Mouse (Mus musculus) hindbrain, embryonic 13.5 days (tissue): ENCODE data around the gene Barx1. TPM values are rescaled to one million over a fixed set of nuclear protein-coding genes. Genes with fewer than 3 reads are reported as not detected.

ENCODE experiments used
- ATAC-seq: fragments of 200-750 bp; cut with Nextera tagmentation; 2 replicates; pipeline ENCODE4 v1.8.0; 2017; ENCODE audit warnings: moderate TSS enrichment; ENCODE audit not compliant: low FRiP score
- H3K27ac ChIP-seq: fragments of 300-500 bp; sonication (generic); 2 replicates; pipeline ENCODE4 v1.5.1; 2015; ENCODE audit warnings: inconsistent platforms, mild to moderate bottlenecking, moderate library complexity
- H3K27me3 ChIP-seq: fragments of 300-500 bp; sonication (generic); 2 replicates; pipeline ENCODE4 v1.6.1; 2015; ENCODE audit warnings: mild to moderate bottlenecking, inconsistent platforms
- H3K36me3 ChIP-seq: fragments of 300-500 bp; sonication (generic); 2 replicates; pipeline ENCODE4 v1.6.1; 2015; ENCODE audit warnings: mild to moderate bottlenecking, inconsistent platforms
- H3K4me1 ChIP-seq: fragments of 300-500 bp; sonication (generic); replicated peaks from 2 replicates; pipeline ENCODE4 v1.6.1; 2015; ENCODE audit warnings: inconsistent platforms
- H3K4me2 ChIP-seq: fragments of 300-500 bp; sonication (generic); 2 replicates; pipeline ENCODE4 v1.6.1; 2015; ENCODE audit warnings: inconsistent platforms, mild to moderate bottlenecking, moderate library complexity
- H3K4me3 ChIP-seq: fragments of 300-500 bp; sonication (generic); 2 replicates; pipeline ENCODE4 v1.5.1; 2015; ENCODE audit warnings: mild to moderate bottlenecking, inconsistent platforms
- H3K9ac ChIP-seq: fragments of 300-500 bp; sonication (generic); 2 replicates; pipeline ENCODE4 v1.6.1; 2015; ENCODE audit warnings: mild to moderate bottlenecking, inconsistent platforms
- H3K9me3 ChIP-seq: fragments of 300-500 bp; sonication (generic); 2 replicates; pipeline ENCODE4 v1.6.1; 2016; ENCODE audit warnings: inconsistent platforms
- WGBS: fragments of 180-500 bp; shearing (Covaris S2); methylation state at CpG from one replicate; pipeline ENCODE4 v1.1.7; 2015; 5-methylcytosine and 5-hydroxymethylcytosine counted together
- polyA plus RNA-seq: library from polyadenylated mRNA; unstranded; fragments of >200 nt; fragmentation: Nextera tagmentation; extraction: Ambion mirVana; gene quantifications from 2 replicates; pipeline ENCODE4 v1.2.1, GENCODE M21; 2015

The Barx1 gene
- polyA plus RNA-seq: 0.87 TPM in 1 of 2 replicates, not detected in the other

- under 1% methylated on average over 25 of the region's 73 CpGs for WGBS
- Histone ChIP-seq H3K9ac (0 out of 2 replicates have a peak within 1 kb of the TSS, but pooled peaks have one; percentile 43), H3K4me2 (peak within 1 kb of the TSS; percentile 55), H3K4me1 (peaks cover 32% of the 10 kb centered on the region), H3K4me3 (peak within 1 kb of the TSS; percentile 40), H3K9me3 (no peaks in the 10 kb centered on the region), H3K27ac (no peak within 1 kb of the TSS), H3K27me3 (peaks cover 100% of the 10 kb centered on the region), H3K36me3 (no peaks in the 10 kb centered on the region)
- ATAC-seq: no peak
Observed at GRCm38 (mm10) chr13:48662431-48663143, at the start of gene Barx1. Gene Barx1 (plus strand): TSS chr13:48662998.

GRCm38 (mm10) chr13:48614525-48614924 is 48.3 kb upstream of the Barx1 start:
- no peak overlapping the region for H3K4me2 ChIP-seq
- no peak overlapping the region for H3K27ac ChIP-seq
- H3K9me3 ChIP-seq: peaks cover 3% of the 10 kb centered on the region
- H3K9ac ChIP-seq: no peak overlapping the region
- H3K36me3 ChIP-seq: peaks cover 6% of the 10 kb centered on the region; the same call in 1 of the 2 replicates
- no peaks in the 10 kb centered on the region for H3K27me3 ChIP-seq
- WGBS: 84% methylated on average over 2 of the region's 2 CpGs
- no peak overlapping the region for H3K4me3 ChIP-seq
- 0 out of 2 replicates have a peak, but pooled peaks cover 3% of the 10 kb centered on the region for H3K4me1 ChIP-seq
- no peak for ATAC-seq

- peak overlapping the region; percentile 64 for H3K27ac ChIP-seq
- H3K27me3 ChIP-seq: no peaks in the 10 kb centered on the region
- no peak overlapping the region for H3K4me3 ChIP-seq
- peaks cover 6% of the 10 kb centered on the region; the same call in 1 of the 2 replicates for H3K36me3 ChIP-seq
- no peak overlapping the region for H3K4me2 ChIP-seq
- H3K4me1 ChIP-seq: 0 out of 2 replicates have a peak, but pooled peaks cover 3% of the 10 kb centered on the region
- no peak overlapping the region for H3K9ac ChIP-seq
- no peak for ATAC-seq
- H3K9me3 ChIP-seq: peaks cover 3% of the 10 kb centered on the region
Observed at GRCm38 (mm10) chr13:48617774-48618173, 45.0 kb upstream of the Barx1 start.

- Histone ChIP-seq H3K4me3 (no peak overlapping the region), H3K9me3 (peaks cover 3% of the 10 kb centered on the region), H3K27me3 (no peaks in the 10 kb centered on the region), H3K36me3 (peaks cover 6% of the 10 kb centered on the region; the same call in 1 of the 2 replicates), H3K9ac (no peak overlapping the region), H3K4me1 (0 out of 2 replicates have a peak, but pooled peaks cover 3% of the 10 kb centered on the region), H3K27ac (no peak overlapping the region), H3K4me2 (no peak overlapping the region)
- ATAC-seq: no peak
- WGBS: 93% methylated on average over 4 of the region's 4 CpGs
Observed at GRCm38 (mm10) chr13:48618890-48619289, 43.9 kb upstream of the Barx1 start.

GRCm38 (mm10) chr13:48624968-48625398 is 37.8 kb upstream of the Barx1 start:
- 3% methylated on average over 26 of the region's 26 CpGs for WGBS

GRCm38 (mm10) chr13:48625433-48626184 is 37.2 kb upstream of the Barx1 start, which contains the start of gene Ptpdc1:
Gene Ptpdc1 (minus strand): TSS chr13:48625664.
- peak within 1 kb of the TSS; percentile 67 for H3K4me2 ChIP-seq
- peak within 1 kb of the TSS; percentile 93 for H3K9ac ChIP-seq
- peak within 1 kb of the TSS; percentile 80 for H3K4me3 ChIP-seq
- H3K27ac ChIP-seq: peak within 1 kb of the TSS; percentile 95
- H3K9me3 ChIP-seq: no peaks in the 10 kb centered on the region
- H3K27me3 ChIP-seq: 0 out of 2 replicates have a peak, but pooled peaks cover 6% of the 10 kb centered on the region
- ATAC-seq: peak; percentile 99
- 2% methylated on average over 76 of the region's 76 CpGs for WGBS
- no peaks in the 10 kb centered on the region for H3K36me3 ChIP-seq
- peaks cover 7% of the 10 kb centered on the region for H3K4me1 ChIP-seq

More at GRCm38 (mm10) chr13:48624968-48625398, 37.8 kb upstream of the Barx1 start:
- peak overlapping the region; percentile 95 for H3K27ac ChIP-seq
- peak overlapping the region; percentile 93 for H3K9ac ChIP-seq
- H3K4me2 ChIP-seq: peak overlapping the region; percentile 67
- H3K36me3 ChIP-seq: no peaks in the 10 kb centered on the region
- no peaks in the 10 kb centered on the region for H3K9me3 ChIP-seq
- peak overlapping the region; percentile 80 for H3K4me3 ChIP-seq
- 0 out of 2 replicates have a peak, but pooled peaks cover 6% of the 10 kb centered on the region for H3K27me3 ChIP-seq
- peak; percentile 86 for ATAC-seq
- H3K4me1 ChIP-seq: peaks cover 7% of the 10 kb centered on the region

- Histone ChIP-seq H3K4me2 (no peak overlapping the region), H3K4me1 (no peaks in the 10 kb centered on the region), H3K4me3 (no peak overlapping the region), H3K36me3 (no peaks in the 10 kb centered on the region), H3K27me3 (0 out of 2 replicates have a peak, but pooled peaks cover 2% of the 10 kb centered on the region), H3K27ac (no peak overlapping the region), H3K9ac (no peak overlapping the region), H3K9me3 (no peaks in the 10 kb centered on the region)
- no peak for ATAC-seq
- 75% methylated on average over 5 of the region's 5 CpGs for WGBS
Observed at GRCm38 (mm10) chr13:48631691-48632090, 31.1 kb upstream of the Barx1 start.

GRCm38 (mm10) chr13:48637706-48638105 is 25.1 kb upstream of the Barx1 start:
- no peak overlapping the region for H3K4me3 ChIP-seq
- no peaks in the 10 kb centered on the region for H3K4me1 ChIP-seq
- no peaks in the 10 kb centered on the region for H3K27me3 ChIP-seq
- WGBS: 33% methylated on average over 2 of the region's 2 CpGs
- H3K4me2 ChIP-seq: no peak overlapping the region
- no peak overlapping the region for H3K27ac ChIP-seq
- no peaks in the 10 kb centered on the region for H3K36me3 ChIP-seq
- H3K9me3 ChIP-seq: no peaks in the 10 kb centered on the region
- H3K9ac ChIP-seq: no peak overlapping the region
- ATAC-seq: no peak

GRCm38 (mm10) chr13:48639570-48639969 is 23.2 kb upstream of the Barx1 start:
- Histone ChIP-seq H3K36me3 (no peaks in the 10 kb centered on the region), H3K9ac (no peak overlapping the region), H3K4me3 (no peak overlapping the region), H3K27me3 (no peaks in the 10 kb centered on the region), H3K27ac (no peak overlapping the region), H3K9me3 (no peaks in the 10 kb centered on the region), H3K4me2 (no peak overlapping the region), H3K4me1 (no peaks in the 10 kb centered on the region)
- no peak for ATAC-seq

GRCm38 (mm10) chr13:48643072-48643471 is 19.7 kb upstream of the Barx1 start:
- Histone ChIP-seq H3K36me3 (no peaks in the 10 kb centered on the region), H3K4me2 (no peak overlapping the region), H3K4me1 (no peaks in the 10 kb centered on the region), H3K27me3 (no peaks in the 10 kb centered on the region), H3K27ac (no peak overlapping the region), H3K9me3 (no peaks in the 10 kb centered on the region), H3K4me3 (no peak overlapping the region), H3K9ac (no peak overlapping the region)
- 85% methylated on average over 6 of the region's 6 CpGs for WGBS
- ATAC-seq: no peak

GRCm38 (mm10) chr13:48643991-48644390 is 18.8 kb upstream of the Barx1 start:
- Histone ChIP-seq H3K4me1 (no peaks in the 10 kb centered on the region), H3K9me3 (no peaks in the 10 kb centered on the region), H3K4me2 (no peak overlapping the region), H3K36me3 (no peaks in the 10 kb centered on the region), H3K4me3 (no peak overlapping the region), H3K27ac (no peak overlapping the region), H3K27me3 (peaks cover 4% of the 10 kb centered on the region; the same call in 1 of the 2 replicates), H3K9ac (no peak overlapping the region)
- 85% methylated on average over 3 of the region's 3 CpGs for WGBS
- ATAC-seq: no peak

GRCm38 (mm10) chr13:48646696-48647095 is 16.1 kb upstream of the Barx1 start:
- H3K9ac ChIP-seq: no peak overlapping the region
- 91% methylated on average over 4 of the region's 4 CpGs for WGBS
- no peaks in the 10 kb centered on the region for H3K36me3 ChIP-seq
- H3K4me2 ChIP-seq: no peak overlapping the region
- no peaks in the 10 kb centered on the region for H3K4me1 ChIP-seq
- no peak overlapping the region for H3K27ac ChIP-seq
- peaks cover 6% of the 10 kb centered on the region for H3K27me3 ChIP-seq
- no peaks in the 10 kb centered on the region for H3K9me3 ChIP-seq
- ATAC-seq: no peak
- no peak overlapping the region for H3K4me3 ChIP-seq
